Mouse (Mus musculus) heart, adult 2 months (tissue): ENCODE data around the gene Sema4g.

Experiments
- CTCF ChIP-seq: fragments of 200-600 bp; IDR thresholded peaks from 2 replicates; pipeline ENCODE4 v1.8.1; 2022; ENCODE audit warnings: antibody characterized with exemption, mild to moderate bottlenecking, moderate library complexity
- EP300 ChIP-seq: fragments of 200-500 bp; IDR thresholded peaks from 2 replicates; pipeline ENCODE4 v1.6.1; 2011; ENCODE audit warnings: low read depth, low read length, control low read depth; ENCODE audit not compliant: insufficient read depth
- POLR2A ChIP-seq: fragments of 200-500 bp; IDR thresholded peaks from 2 replicates; pipeline ENCODE4 v1.6.1; 2011; ENCODE audit warnings: mild to moderate bottlenecking, low read depth, low read length, control low read depth; ENCODE audit not compliant: insufficient read depth

DNA sequence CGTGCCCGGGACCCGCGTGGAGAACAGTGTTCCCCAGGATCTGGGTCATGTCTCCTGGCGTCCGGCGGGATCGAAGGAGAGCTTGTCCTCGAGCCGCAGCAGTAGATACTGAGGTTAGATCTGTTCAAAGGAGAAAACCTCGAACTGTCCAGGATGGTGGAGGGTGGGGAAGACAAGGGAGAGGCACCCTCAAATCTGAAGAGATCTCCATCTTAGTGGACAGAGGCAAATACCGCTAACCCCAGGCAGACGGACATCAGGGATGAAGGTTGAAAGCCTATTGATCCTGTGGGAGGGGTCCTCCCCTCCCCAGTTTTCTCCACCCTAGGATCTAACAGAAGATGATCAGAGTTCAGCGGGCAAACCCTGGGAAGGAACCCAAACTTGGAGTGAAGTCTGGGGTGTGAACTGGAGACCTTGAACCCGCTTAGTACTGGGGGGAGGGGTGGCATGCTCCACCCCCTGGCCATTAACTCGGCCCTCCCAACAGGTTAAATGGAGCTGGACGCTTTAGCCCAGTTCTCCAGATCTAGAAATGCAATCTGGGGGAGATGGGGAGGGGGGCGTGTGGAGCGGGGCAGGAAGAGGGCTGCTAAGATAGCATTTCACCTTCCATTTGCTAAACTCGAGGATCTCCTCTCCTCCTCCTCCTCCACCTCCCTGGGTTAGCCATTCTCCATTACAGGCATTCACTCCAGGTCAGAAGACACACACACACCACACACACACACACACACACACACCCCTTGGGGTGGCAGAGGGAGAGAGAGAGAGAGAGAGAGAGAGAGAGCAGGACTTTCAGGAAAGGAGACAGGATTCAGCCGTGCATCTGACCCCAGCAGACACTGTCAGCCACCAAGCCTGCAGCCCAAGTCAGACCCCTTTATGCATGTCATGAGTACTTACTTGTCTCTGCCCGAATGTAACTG lies 930 bp downstream of the Sema4g start:
- no peak for TF ChIP-seq POLR2A
- TF ChIP-seq CTCF, result no peak
- no peak for TF ChIP-seq EP300
